Mouse (Mus musculus) hematopoietic stem cell, adult 5-6 weeks (primary cell): ENCODE results near the gene Nln. TPM values are rescaled to one million over a fixed set of nuclear protein-coding genes. Genes with fewer than 3 reads are reported as not detected.

Experiments
- ATAC-seq, 2 experiments: fragments of 125-278 bp in 1 of 2; replicated peaks in 1 of 2; 2 replicates each; pipeline ENCODE4 v1.8.0; 2016 to 2017; ENCODE audit warnings: inconsistent platforms in 2 of 2, mild to moderate bottlenecking in 2 of 2, moderate number of reproducible peaks in 2 of 2, low read depth in 1 of 2, moderate TSS enrichment in 1 of 2; ENCODE audit not compliant: low FRiP score in 2 of 2, poor library complexity in 2 of 2, severe bottlenecking in 2 of 2, insufficient read depth in 1 of 2, low TSS enrichment in 1 of 2
- total RNA-seq: library from RNA; stranded (forward); fragments of 172-1452, 232-1000 nt; gene quantifications from 2 replicates; pipeline ENCODE4 v1.2.3, GENCODE M21; 2017

Nln gene
- total RNA-seq, 1 experiment from 2014 or later, result 24.6 TPM

DNA sequence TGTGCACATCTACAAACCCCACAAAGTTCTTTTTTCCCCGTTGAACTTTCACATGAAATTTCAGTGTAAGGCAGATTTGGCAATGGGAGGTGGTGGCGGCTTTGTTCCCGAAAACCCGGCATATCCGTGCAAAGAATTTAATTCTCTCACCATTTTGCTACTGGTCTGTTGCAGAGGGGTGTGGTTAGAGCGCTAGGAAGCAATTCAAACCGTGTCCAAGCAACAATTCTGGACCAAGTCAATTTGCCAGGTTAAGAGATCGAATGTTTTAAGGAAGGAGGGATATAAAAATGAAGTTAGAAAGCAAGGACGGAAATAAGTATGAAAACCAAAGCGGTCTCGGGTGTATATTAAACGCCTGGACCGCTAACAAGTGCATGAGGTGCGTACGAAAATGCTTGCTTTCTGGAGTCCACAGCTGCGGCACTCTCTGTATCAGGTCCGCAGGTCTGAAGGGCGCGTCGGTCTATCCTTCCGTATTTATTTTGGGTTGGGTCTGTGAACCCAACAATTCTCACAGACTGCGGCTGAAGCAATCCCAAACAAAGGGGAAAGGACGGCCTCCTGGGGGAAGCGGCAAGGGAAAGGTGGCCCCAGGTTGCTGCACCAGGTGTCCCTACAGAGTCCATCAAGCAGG, 645 bp downstream of the Nln start:
- peak in 1 of 2 experiments; percentile 54; a peak in 2 of 4 replicates for ATAC-seq

DNA sequence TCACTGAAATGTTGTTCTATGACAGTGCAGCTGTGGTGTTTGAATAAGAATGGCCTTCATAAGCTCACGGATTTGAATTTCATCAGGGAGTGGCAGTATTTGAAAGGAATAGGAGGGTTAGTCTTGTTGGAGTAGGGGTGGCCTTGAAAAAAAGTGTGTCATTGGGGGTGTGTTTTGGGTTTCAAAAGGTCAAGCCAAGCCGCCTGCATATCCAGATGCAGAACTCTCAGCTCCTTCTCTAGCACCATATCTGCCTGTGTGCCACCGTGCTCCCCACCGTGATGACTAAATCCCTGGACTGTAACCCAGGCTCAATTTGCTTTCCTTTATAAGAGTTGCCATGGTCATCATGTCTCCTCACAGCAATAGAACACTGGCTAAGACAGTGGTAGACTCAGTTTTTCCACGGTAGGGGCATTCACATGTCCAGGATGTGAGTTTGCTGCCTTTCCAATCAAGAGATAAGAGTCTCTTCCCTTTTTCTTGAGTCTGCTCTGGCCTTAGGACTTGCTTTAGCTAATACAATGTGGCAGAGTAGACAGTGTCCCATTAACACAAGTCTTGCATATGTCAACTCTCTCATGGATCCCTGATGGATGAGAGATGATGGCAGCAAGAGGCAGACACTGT, 7.7 kb downstream of the Nln start:
- ATAC-seq, result no peak

DNA sequence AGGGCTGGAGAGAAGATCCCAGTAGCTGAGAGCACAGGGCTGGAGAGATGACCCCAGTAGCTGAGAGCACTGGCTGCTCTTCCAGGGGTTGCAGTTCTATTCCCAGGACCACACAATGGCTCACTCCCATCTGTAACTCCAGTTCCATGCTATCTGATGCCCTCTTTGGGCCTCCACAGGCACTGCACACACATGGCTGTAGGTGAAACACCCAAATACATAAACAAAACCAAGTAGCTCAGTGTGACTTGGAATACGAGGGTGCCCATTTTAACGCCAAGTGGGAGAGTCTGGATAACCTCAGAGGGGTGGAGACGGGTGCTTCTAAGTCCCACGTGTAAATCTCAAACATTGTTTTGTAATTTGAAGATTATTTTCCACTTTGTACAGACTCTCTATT, 9.0 kb downstream of the Nln start:
- no peak for ATAC-seq

DNA sequence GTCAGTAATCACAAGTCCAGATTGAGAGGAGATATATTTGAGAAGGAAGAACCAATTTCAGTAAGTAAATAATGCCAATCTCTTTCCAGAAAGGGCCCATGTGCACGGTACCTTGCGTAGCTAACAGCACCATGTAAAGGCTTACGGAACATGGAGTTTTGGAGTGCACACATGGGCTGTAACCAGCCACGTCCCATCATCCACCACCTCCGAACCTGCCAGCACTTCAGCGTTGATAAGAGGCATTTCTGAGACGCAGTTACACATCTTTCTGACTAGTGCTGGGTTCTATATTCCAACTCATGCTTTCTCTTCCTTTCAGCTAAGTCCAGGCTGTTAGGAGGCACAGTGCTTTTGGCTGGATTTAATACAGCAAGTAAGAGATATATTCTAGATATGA, 12.2 kb downstream of the Nln start:
- ATAC-seq, result no peak

DNA sequence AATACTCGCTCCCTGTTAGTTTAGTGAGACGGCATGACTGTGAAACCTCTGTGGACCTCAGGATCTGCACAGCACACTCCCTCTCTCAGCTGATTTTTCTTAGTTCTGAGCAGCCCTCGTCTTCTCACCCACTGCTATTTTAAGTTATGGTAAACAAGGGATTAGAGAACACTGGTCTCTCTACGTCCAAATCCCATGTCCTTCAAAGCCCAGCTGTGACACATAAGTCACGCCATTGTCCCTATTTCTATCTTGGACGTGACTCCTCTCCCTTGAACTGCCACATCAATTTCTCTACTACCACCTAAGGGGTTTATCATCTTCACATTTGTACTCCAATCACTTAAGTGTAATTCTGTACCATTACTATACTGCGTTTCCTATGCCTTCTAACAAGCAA, 13.5 kb downstream of the Nln start:
- ATAC-seq, result no peak

DNA sequence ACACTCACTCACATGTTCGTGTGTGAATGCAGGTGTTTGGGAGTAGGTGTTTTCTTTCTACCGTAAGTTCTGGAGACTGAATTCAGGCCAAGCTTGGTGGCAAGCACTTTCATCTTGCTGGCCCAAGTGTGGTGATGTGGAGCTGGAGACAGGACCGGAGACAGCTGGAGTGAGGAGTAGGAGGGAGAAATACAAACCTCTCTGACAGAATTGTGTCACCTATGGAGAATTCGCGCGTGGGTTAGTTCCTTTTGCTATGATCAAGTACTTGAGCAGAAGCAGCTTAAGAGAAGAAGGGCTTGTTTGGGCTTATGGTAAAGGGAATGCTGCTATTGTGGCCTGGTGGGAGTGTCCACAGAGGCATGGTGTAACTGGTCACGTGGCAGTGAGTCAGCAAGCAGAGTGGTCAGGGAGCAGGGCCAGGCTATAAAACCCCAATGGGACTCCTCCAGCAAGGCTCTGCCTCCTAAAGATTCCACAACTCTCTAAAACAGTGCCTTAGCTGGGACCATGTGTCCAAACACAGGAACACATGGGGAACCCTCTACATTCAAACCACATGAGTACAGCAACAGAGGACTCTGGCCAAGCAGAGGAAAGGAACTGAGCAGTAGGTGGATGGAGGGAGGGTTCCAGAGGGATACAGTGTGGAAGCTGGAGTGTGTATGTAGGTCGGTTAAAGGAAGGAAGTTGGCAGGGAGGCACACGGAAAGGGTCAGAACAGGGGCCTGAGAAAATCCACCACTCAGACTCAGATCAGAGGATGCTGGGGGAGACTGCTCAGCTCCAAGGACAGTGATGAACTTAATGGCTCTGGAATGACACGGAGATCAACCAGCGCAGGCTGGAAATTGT, 14.7 kb downstream of the Nln start:
- peak; percentile 17 to 51; a peak in 3 of 4 replicates for ATAC-seq

DNA sequence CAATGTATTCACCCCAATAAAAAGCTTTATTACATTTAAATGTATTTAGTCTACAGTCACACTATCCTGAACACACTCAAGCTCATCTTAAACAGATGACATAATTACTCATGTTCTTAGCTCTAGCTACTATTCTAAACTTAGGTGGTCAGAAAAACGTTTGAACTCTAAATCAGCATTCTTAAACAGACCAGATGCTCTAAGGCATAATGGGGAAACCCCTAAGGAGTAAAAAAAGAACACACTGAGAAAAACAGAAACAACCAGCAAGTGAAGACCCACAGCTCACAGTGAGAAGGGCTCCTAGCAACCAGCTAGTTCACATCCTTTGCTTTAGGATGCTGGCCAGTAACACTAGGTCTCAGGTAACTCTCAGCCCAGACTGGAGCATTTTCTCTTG, 17.7 kb downstream of the Nln start:
- no peak for ATAC-seq

DNA sequence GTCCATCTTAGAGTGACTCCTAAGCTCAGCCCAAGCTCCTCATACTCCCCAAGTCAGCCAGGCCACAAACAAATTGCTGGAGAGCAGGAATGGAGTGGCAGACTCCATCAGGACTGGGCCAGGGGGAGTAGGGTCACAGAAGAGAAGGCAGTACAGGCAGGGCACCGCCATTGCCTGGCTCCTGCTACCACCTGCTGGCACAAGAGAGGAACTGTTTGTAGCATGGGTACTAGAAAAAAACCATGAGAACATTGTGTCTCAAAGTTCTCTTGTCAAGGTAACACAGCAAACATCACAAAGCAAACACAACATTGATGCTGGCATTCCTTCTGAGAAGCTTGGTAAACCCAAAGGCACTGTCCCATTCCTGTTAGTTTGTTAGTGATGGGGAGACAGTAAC, 20.0 kb downstream of the Nln start:
- peak; percentile 88 to 93 for ATAC-seq

DNA sequence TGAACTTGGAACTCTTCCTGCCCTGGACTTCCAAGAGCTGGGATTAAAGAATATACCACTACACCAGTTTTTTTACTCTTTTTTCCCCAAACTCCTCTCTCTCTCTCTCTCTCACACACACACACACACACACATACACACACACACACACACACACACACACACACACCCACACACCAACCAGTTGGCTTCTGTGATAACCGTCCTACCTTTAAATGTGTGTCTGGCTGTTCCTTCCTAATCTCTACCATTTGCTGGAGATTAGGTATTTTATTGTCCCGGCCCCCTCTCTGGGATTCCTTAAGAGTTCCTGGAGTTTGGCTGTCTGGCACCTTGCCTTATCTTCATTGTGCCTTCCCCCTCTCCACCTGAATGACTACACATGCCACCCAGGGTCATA, 24.8 kb downstream of the Nln start:
- no peak for ATAC-seq

DNA sequence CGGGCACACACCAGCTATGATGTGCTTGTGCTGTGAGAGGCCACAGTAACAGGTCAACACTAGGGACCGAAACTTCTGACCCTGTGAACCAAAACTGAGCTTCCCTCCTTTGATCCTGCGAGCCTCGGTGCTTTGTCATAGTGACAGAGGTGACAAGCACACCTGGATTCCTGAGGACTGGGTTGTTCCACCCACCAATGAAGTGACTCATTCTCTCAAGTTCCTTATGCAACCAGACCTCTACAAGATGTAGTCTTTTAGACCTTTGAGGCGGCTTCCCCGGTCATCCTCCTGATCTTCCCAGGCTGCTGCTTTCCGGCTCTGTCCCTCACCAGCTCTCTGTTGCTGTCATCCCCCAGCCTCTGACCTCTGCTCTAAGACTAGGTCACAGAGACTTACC, 26.9 kb downstream of the Nln start:
- ATAC-seq, result no peak

DNA sequence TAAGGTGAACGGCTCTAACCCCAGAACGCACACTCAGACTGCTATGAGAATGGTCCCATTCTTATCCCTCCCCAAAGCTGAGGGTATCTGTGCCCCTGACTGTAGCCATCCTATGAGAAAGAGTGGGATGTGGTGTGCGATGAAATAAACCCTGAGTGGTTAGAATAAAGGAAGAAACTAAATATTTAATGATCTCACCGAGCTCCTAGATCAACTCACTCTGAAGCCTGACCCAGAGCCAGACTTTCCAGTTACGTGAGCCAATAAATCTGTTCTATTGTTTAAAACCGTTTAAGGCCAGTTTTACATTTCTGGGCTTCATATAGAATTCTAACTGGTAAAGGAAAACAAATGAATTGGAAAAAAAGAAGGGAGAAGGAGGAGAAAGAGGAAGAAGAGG, 32.4 kb downstream of the Nln start:
- no peak for ATAC-seq

DNA sequence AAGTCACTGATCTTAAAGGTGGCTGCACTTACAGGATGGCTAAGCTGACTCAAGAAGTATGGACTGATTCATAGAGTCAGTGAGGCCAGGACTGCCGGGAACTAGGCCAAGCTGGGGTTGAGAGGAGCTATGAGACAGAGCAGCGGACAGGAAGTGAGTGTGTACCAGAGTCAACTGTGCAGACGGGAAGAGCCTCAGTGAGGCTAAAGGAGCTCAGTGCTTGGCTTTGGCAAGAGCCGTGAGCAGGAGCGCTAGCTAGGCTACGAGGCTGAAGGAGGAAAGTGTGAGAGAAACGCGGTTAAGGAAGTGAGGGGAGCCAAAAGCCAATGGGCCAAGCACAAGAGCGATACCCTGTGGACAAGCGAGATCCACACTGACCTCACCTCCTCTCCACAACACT, 34.7 kb downstream of the Nln start:
- peak; percentile 65 to 71 for ATAC-seq

DNA sequence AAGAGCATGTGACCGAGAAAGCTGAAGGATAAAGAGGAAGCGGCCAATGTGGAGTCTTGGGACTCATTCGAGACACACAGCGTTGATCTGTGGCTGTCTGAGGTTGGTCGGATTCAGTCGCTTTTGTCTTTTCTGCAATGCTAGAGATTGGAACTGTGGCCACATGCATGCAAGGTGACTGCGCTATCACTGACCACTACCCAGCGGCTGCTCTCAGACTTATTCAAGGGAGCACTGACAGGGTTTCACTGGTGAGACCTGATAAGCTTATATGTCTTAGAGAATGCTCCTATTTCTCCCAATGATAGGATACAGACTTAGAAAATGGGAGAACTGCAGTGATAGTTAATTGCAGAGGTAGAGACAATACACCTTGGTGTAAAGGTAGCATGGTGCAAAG, 35.2 kb downstream of the Nln start:
- no peak for ATAC-seq

DNA sequence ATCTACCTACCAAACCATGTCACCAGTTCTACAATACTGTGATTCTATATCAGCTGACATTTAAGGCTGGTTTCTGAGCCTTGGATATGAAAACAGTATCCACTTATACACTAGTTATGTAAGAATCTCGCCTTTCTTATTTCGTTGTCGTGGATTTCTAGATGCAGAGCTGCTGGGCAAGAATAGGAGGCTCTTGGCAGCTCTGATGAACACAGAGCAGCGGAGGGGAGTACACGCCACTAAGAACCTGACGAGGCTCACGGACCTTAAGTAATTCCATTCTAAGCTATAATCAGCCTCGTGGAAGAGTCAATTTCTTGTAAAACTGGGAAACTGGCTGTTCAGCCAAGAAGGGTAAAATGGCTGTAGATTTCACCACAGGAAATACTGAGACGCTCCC, 37.1 kb downstream of the Nln start:
- no peak for ATAC-seq

DNA sequence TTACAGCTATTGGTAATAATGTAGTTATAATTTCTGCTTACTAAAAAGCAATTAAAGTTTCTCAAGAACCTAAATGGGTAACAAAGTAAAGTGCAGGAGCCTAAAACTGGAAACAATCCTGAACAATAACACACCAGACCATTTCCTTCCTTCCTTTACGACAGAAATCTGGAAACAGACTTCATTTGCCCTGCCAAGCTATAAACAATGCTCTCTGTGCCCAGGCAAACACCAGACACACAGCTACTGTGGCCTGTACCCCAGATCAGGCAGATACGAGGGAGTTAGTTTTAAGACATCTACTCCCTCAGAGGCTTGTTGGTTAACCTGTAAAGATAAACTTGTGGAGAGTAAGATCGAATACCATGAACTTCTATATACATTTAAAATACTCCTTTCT, 38.7 kb downstream of the Nln start:
- no peak for ATAC-seq

DNA sequence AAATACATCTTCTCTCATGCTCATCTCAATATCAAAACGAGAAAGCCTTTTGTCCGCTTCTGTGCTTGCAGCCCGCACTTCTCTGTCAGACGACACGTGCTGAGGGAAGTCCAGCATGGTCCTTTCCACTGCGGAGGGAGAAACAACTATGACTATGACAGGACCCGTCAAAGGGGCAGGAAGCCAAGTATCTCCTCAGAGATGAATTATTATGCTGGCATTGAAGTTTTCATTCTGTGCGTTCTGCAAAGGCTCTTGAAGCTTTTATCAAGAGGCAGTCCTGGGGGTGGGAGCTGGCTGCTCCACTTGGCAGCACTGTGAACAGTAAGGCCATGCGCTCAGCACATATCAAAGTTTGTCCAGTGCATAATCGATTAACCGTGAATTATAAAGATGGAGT, 40.2 kb downstream of the Nln start:
- no peak for ATAC-seq

DNA sequence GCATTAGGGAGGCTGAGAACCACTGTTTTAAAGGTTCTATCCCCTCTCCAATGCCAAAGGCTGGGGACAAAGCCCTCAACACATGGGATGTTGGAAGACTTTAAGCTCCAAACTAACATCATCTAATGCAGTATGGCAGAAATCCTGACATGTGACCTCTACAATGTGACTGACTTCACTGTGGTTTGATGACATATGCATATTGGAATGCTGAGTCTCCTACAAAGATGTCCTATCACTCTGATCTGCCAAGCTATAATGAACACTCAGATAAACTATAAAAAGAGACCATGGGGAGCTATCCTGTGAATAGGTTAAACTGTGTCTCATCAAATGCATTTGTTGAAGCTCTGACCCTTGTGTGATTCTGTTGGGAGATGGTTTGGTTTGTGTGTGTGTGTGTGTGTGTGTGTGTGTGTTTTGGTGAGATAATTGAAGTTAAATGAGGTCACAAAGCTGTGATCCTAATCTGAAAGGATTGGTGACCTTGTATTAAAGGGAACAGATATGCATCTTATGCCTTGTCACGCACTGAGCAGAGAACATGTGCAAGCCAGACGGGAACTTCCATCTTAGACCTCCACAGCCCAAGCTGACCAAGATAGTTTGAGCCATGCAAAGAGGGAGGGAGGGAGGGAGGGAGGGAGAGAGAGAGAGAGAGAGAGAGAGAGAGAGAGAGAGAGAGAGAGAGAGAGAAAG, 43.6 kb downstream of the Nln start:
- ATAC-seq, result no peak

DNA sequence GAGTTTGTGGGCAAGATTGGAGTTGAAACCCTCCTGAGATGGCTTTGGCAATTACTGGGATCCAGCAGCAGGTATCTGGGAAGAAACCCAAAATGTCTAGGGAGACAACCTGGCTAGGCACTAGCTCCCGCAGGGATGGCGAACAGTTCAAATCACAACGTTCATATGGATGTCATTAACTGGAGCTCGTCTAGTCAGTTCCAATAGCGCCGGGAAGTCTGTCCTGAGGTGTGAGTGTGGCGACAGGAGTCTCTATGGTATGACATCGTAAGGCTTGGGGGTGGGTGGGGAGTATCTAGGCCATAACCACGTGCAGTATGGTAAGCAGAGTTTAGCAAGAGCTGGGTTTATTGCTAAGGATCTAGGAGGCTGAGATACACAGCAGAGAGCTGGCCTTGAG, 46.4 kb downstream of the Nln start:
- ATAC-seq, result no peak
